Mouse (Mus musculus) bone marrow, adult 2 months (tissue): ENCODE measurements around the gene Gm11554.

Experiments
- CTCF ChIP-seq: fragments of 200-500 bp; IDR thresholded peaks from 2 replicates; pipeline ENCODE4 v1.5.1; 2011; ENCODE audit warnings: low read length, control low read depth; ENCODE audit not compliant: control insufficient read depth, insufficient read depth
- POLR2A ChIP-seq: fragments of 200-500 bp; IDR thresholded peaks from 2 replicates; pipeline ENCODE4 v1.6.1; 2011; ENCODE audit warnings: low read depth, mild to moderate bottlenecking, control low read depth, low read length, borderline replicate concordance; ENCODE audit not compliant: control insufficient read depth

GRCm38 (mm10) chr11:99768410-99768809 is 35.8 kb downstream of the Gm11554 start:
- TF ChIP-seq CTCF = no peak
- TF ChIP-seq POLR2A = no peak
